ENCODE assay signal across 8 mouse cellular contexts in the genomic region with DNA sequence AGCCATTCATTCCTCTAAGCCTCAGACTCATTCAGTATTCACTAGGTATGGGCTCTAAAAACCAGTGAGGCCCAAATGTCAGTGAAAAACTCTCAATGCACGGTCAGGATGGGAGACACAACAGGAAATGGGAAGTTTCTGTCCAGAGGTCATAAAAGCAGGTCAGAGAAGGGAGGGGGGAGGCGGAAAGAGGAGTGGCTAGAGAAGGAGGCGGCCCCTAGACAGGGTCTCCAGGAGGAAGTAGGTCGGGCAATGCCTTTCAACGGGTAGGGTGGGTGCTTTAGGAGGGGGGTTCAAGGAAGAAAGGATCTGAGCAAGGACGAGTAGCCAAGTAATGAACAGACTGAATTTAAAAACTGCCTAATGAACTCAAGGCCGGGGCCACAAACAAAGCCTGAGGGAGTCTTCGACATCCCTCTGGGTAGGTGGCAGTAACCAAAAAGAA. TPM values are rescaled to one million over a fixed set of nuclear protein-coding genes. Genes with fewer than 3 reads are reported as not detected.
DNase-seq lines count a peak whose midpoint lies in the region; ATAC-seq lines count a peak whose summit lies in the region.

No protein-coding gene starts in this region.

- peak overlapping the region; percentile 23; the same call in 1 of the 2 replicates for H3K27ac ChIP-seq in limb, embryonic 11.5 days (replicated peaks; ENCODE audit: low read depth, low read length)
- H3K27ac ChIP-seq in midbrain, embryonic 13.5 days = no peak overlapping the region

- H3K4me2 ChIP-seq in limb, embryonic 11.5 days (ENCODE audit: low read depth, severe bottlenecking) = peak overlapping the region; percentile 43
- 0 out of 2 replicates have a peak overlapping the region, but pooled peaks have one; percentile 10 for H3K4me2 ChIP-seq in midbrain, embryonic 13.5 days (replicated peaks)

- H3K9ac ChIP-seq in limb, embryonic 11.5 days (ENCODE audit: low read length) = peak overlapping the region; percentile 39; the same call in 1 of the 2 replicates
- no peak overlapping the region for H3K9ac ChIP-seq in midbrain, embryonic 13.5 days (replicated peaks)

- H3K4me3 ChIP-seq in erythroblast, embryonic 14.5 days (replicated peaks) = peak overlapping the region; percentile 48
- H3K4me3 ChIP-seq in limb, embryonic 11.5 days (ENCODE audit: low read depth, low read length) = no peak overlapping the region
- H3K4me3 ChIP-seq in midbrain, embryonic 13.5 days (replicated peaks) = no peak overlapping the region

- peaks cover 19% of the 10 kb centered on the region for H3K4me1 ChIP-seq in erythroblast, embryonic 14.5 days (ENCODE audit: control insufficient read depth)
- peaks cover 6% of the 10 kb centered on the region for H3K4me1 ChIP-seq in limb, embryonic 11.5 days (ENCODE audit: control insufficient read depth, insufficient read depth, low read length)
- H3K4me1 ChIP-seq in midbrain, embryonic 13.5 days (replicated peaks) = peaks cover 7% of the 10 kb centered on the region

- no peaks in the 10 kb centered on the region for H3K36me3 ChIP-seq in erythroblast, embryonic 14.5 days (ENCODE audit: control insufficient read depth)
- H3K36me3 ChIP-seq in limb, embryonic 11.5 days (ENCODE audit: control insufficient read depth, insufficient read depth, low read length) = no peaks in the 10 kb centered on the region
- no peaks in the 10 kb centered on the region for H3K36me3 ChIP-seq in midbrain, embryonic 13.5 days

- H3K9me3 ChIP-seq in erythroblast, embryonic 14.5 days (ENCODE audit: control insufficient read depth, low read length) = no peaks in the 10 kb centered on the region
- H3K9me3 ChIP-seq in limb, embryonic 11.5 days (ENCODE audit: control insufficient read depth, low read length) = no peaks in the 10 kb centered on the region
- H3K9me3 ChIP-seq in midbrain, embryonic 13.5 days = no peaks in the 10 kb centered on the region

- no peaks in the 10 kb centered on the region for H3K27me3 ChIP-seq in erythroblast, embryonic 14.5 days (ENCODE audit: control insufficient read depth)
- no peaks in the 10 kb centered on the region for H3K27me3 ChIP-seq in limb, embryonic 11.5 days (ENCODE audit: control insufficient read depth, insufficient read depth, low read length)
- no peaks in the 10 kb centered on the region for H3K27me3 ChIP-seq in midbrain, embryonic 13.5 days

- no peak for ATAC-seq in erythroblast, adult 5-6 weeks (replicated peaks; ENCODE audit: low FRiP score, poor library complexity, severe bottlenecking)
- 0 out of 2 replicates have a peak, but pooled peaks have one; percentile 35 for ATAC-seq in limb, embryonic 11.5 days (ENCODE audit: insufficient number of reproducible peaks, low FRiP score, low TSS enrichment, low read depth)
- ATAC-seq in midbrain, embryonic 13.5 days = no peak

- 8% methylated on average over 8 of the region's 8 CpGs for WGBS in limb, embryonic 11.5 days
- 15% methylated on average over 8 of the region's 8 CpGs for WGBS in midbrain, embryonic 13.5 days

- peak; percentile 69 for DNase-seq in embryo, embryonic 9.5 days (ENCODE audit: extremely low spot score)
- DNase-seq in heart, postnatal 4 days = peak; percentile 57
- peak; percentile 62 for DNase-seq in limb, embryonic 11.5 days (ENCODE audit: low spot score)
- no peak for DNase-seq in frontal cortex, postnatal 10 days (ENCODE audit: low spot score in 2 of 2)
- DNase-seq in frontal cortex, adult 2 months (ENCODE audit: extremely low spot score in 1 of 2, low spot score in 1 of 2) = no peak

RNA-seq across cellular contexts. Expression of a gene that starts 17.1 kb away (rescaled TPM):
- 0.44 TPM in 1 of 2 replicates, not detected in the other for polyA plus RNA-seq in erythroblast, embryonic 14.5 days (2012)
- total RNA-seq in erythroblast, adult 5-6 weeks (2015; ENCODE audit: low replicate concordance) = not detected in 2 replicates
- not detected in 2 replicates for total RNA-seq in erythroblast, adult 5-6 weeks (2017; ENCODE audit: low replicate concordance)
- total RNA-seq in heart, postnatal 4 days (2021) = not detected
- 4.8 and 7.0 TPM in 2 replicates for polyA plus RNA-seq in limb, embryonic 11.5 days (2014; fragmentation: Nextera tagmentation; extraction: Ambion mirVana)
- not detected in 2 replicates for polyA plus RNA-seq in midbrain, embryonic 13.5 days (2015; fragmentation: Nextera tagmentation; extraction: Ambion mirVana)
- polyA plus RNA-seq in frontal cortex, adult 2 months (2012; rRNA removed) = not detected in 2 replicates

RNA-seq across cellular contexts. Expression of a gene that starts 19.6 kb away (rescaled TPM):
- 77.5 and 78.0 TPM in 2 replicates for polyA plus RNA-seq in erythroblast, embryonic 14.5 days (2012)
- total RNA-seq in erythroblast, adult 5-6 weeks (2015; ENCODE audit: low replicate concordance) = 15.9 and 34.5 TPM in 2 replicates
- total RNA-seq in erythroblast, adult 5-6 weeks (2017; ENCODE audit: low replicate concordance) = 32.9 and 46.5 TPM in 2 replicates
- total RNA-seq in heart, postnatal 4 days (2021) = 10 to 100 TPM; 77.9 to 96.2 TPM
- polyA plus RNA-seq in limb, embryonic 11.5 days (2014; fragmentation: Nextera tagmentation; extraction: Ambion mirVana) = 38.9 and 41.4 TPM in 2 replicates
- polyA plus RNA-seq in midbrain, embryonic 13.5 days (2015; fragmentation: Nextera tagmentation; extraction: Ambion mirVana) = 29.7 and 30.4 TPM in 2 replicates
- polyA plus RNA-seq in frontal cortex, adult 2 months (2012; rRNA removed) = 35.4 and 38.9 TPM in 2 replicates

RNA-seq across cellular contexts. Expression of a gene that starts 40.2 kb away (rescaled TPM):
- polyA plus RNA-seq in erythroblast, embryonic 14.5 days (2012) = 0.01 TPM in 1 of 2 replicates, not detected in the other
- 0.96 and 1.0 TPM in 2 replicates for total RNA-seq in erythroblast, adult 5-6 weeks (2015; ENCODE audit: low replicate concordance)
- 0.94 and 0.98 TPM in 2 replicates for total RNA-seq in erythroblast, adult 5-6 weeks (2017; ENCODE audit: low replicate concordance)
- 1 to 10 TPM in 1 of 2 experiments, not detected in 1; 1.3 TPM for total RNA-seq in heart, postnatal 4 days (2021)
- 0.26 and 0.81 TPM in 2 replicates for polyA plus RNA-seq in limb, embryonic 11.5 days (2014; fragmentation: Nextera tagmentation; extraction: Ambion mirVana)
- polyA plus RNA-seq in midbrain, embryonic 13.5 days (2015; fragmentation: Nextera tagmentation; extraction: Ambion mirVana) = 0.52 and 0.92 TPM in 2 replicates
- 0.23 and 0.34 TPM in 2 replicates for polyA plus RNA-seq in frontal cortex, adult 2 months (2012; rRNA removed)

RNA-seq across cellular contexts. Expression of a gene that starts 45.9 kb away (rescaled TPM):
- 36.9 and 62.9 TPM in 2 replicates for polyA plus RNA-seq in erythroblast, embryonic 14.5 days (2012)
- 192 and 222 TPM in 2 replicates for total RNA-seq in erythroblast, adult 5-6 weeks (2015; ENCODE audit: low replicate concordance)
- total RNA-seq in erythroblast, adult 5-6 weeks (2017; ENCODE audit: low replicate concordance) = 246 and 293 TPM in 2 replicates
- 1,000 to 10,000 TPM; 1,093 to 1,133 TPM for total RNA-seq in heart, postnatal 4 days (2021)
- polyA plus RNA-seq in limb, embryonic 11.5 days (2014; fragmentation: Nextera tagmentation; extraction: Ambion mirVana) = 1,903 and 1,914 TPM in 2 replicates
- 1,587 and 1,677 TPM in 2 replicates for polyA plus RNA-seq in midbrain, embryonic 13.5 days (2015; fragmentation: Nextera tagmentation; extraction: Ambion mirVana)
- polyA plus RNA-seq in frontal cortex, adult 2 months (2012; rRNA removed) = 952 and 985 TPM in 2 replicates

RNA-seq across cellular contexts. Expression of a gene that starts 55.3 kb away (rescaled TPM):
- 1.7 TPM in 2 replicates for polyA plus RNA-seq in erythroblast, embryonic 14.5 days (2012)
- total RNA-seq in erythroblast, adult 5-6 weeks (2015; ENCODE audit: low replicate concordance) = 16.5 and 25.2 TPM in 2 replicates
- total RNA-seq in erythroblast, adult 5-6 weeks (2017; ENCODE audit: low replicate concordance) = 2.2 and 21.7 TPM in 2 replicates
- 10 to 100 TPM; 37.3 to 39.2 TPM for total RNA-seq in heart, postnatal 4 days (2021)
- polyA plus RNA-seq in limb, embryonic 11.5 days (2014; fragmentation: Nextera tagmentation; extraction: Ambion mirVana) = 90.5 and 92.0 TPM in 2 replicates
- 89.2 and 95.3 TPM in 2 replicates for polyA plus RNA-seq in midbrain, embryonic 13.5 days (2015; fragmentation: Nextera tagmentation; extraction: Ambion mirVana)
- 57.3 and 59.5 TPM in 2 replicates for polyA plus RNA-seq in frontal cortex, adult 2 months (2012; rRNA removed)

Comparison
In these comparisons a context has a peak if more than half of its experiments do, and no peak if none do; other contexts are left out.
1. DNase-seq: peak in embryo, embryonic 9.5 days (single experiment), heart, postnatal 4 days (single experiment) and limb, embryonic 11.5 days (single experiment); none in frontal cortex, postnatal 10 days (0 of 2) and frontal cortex, adult 2 months (0 of 2).